11 mouse cellular contexts compared by ENCODE assay signal in genomic region chr11:101855950-101856712, GRCm38 (mm10). TPM values are rescaled to one million over a fixed set of nuclear protein-coding genes. Genes with fewer than 3 reads are reported as not detected.
DNase-seq lines count a peak whose midpoint lies in the region; ATAC-seq lines count a peak whose summit lies in the region.
"Had no signal": no experiment of that assay in that cellular context is flagged by ENCODE, and none has a peak within 500 bp of the region (broad histone marks: within the 10 kb centered on the region; RNA-seq: fewer than 3 reads in every experiment).

No protein-coding gene starts in this region.

- peaks cover 21% of the 10 kb centered on the region for H3K4me1 ChIP-seq in embryonic facial prominence, embryonic 14.5 days (ENCODE audit: control insufficient read depth, insufficient read depth, low read length)
- peaks cover 30% of the 10 kb centered on the region for H3K4me1 ChIP-seq in embryonic facial prominence, embryonic 10.5 days
- peaks cover 25% of the 10 kb centered on the region for H3K4me1 ChIP-seq in lung, embryonic 16.5 days (replicated peaks; ENCODE audit: control insufficient read depth, insufficient read depth, low read length)

- DNase-seq in embryonic facial prominence, embryonic 14.5 days (ENCODE audit: low spot score): peak; percentile 74
- no peak for DNase-seq in embryonic facial prominence, embryonic 10.5 days (ENCODE audit: low spot score)
- peak; percentile 62 to 67 for DNase-seq in cerebellum, postnatal 10 days
- peak; percentile 44 for DNase-seq in heart, postnatal 25 days (ENCODE audit: low spot score)
- no peak for DNase-seq in layer of hippocampus, adult 9-11 months
- no peak for DNase-seq in layer of hippocampus, adult 18-20 months (ENCODE audit: low spot score in 2 of 2)
- DNase-seq in left cerebral cortex, adult 11 months (ENCODE audit: low spot score): no peak

- 48% methylated on average over 9 of the region's 9 CpGs for WGBS in embryonic facial prominence, embryonic 14.5 days
- WGBS in embryonic facial prominence, embryonic 10.5 days: 71% methylated on average over 9 of the region's 9 CpGs
- 43% methylated on average over 9 of the region's 9 CpGs for WGBS in lung, embryonic 16.5 days

- no peak overlapping the region for H3K9ac ChIP-seq in embryonic facial prominence, embryonic 14.5 days (ENCODE audit: low read depth, low read length)
- no peak overlapping the region for H3K9ac ChIP-seq in lung, embryonic 16.5 days (ENCODE audit: low read length)
- H3K9ac ChIP-seq: embryonic facial prominence, embryonic 13.5 days; limb, embryonic 12.5 days had no signal

- H3K27ac ChIP-seq in embryonic facial prominence, embryonic 14.5 days (replicated peaks; ENCODE audit: low read depth, low read length): peak overlapping the region; percentile 52; the same call in 1 of the 2 replicates
- H3K27ac ChIP-seq in embryonic facial prominence, embryonic 10.5 days (replicated peaks): no peak overlapping the region
- H3K27ac ChIP-seq in lung, embryonic 16.5 days (ENCODE audit: low read length): peak overlapping the region; percentile 50; the same call in 1 of the 2 replicates
- H3K27ac ChIP-seq: embryonic facial prominence, embryonic 13.5 days; hindbrain, embryonic 10.5 days; limb, embryonic 12.5 days had no signal

- H3K36me3 ChIP-seq in embryonic facial prominence, embryonic 14.5 days (ENCODE audit: control insufficient read depth, insufficient read depth, low read length): no peaks in the 10 kb centered on the region
- no peaks in the 10 kb centered on the region for H3K36me3 ChIP-seq in embryonic facial prominence, embryonic 10.5 days (replicated peaks)
- H3K36me3 ChIP-seq in lung, embryonic 16.5 days (ENCODE audit: control insufficient read depth, insufficient read depth, low read length): no peaks in the 10 kb centered on the region
- H3K36me3 ChIP-seq: embryonic facial prominence, embryonic 13.5 days; hindbrain, embryonic 10.5 days; limb, embryonic 12.5 days had no signal

- H3K4me2 ChIP-seq in embryonic facial prominence, embryonic 14.5 days (ENCODE audit: low read depth, low read length): no peak overlapping the region
- no peak overlapping the region for H3K4me2 ChIP-seq in lung, embryonic 16.5 days (ENCODE audit: low read depth, low read length)
- H3K4me2 ChIP-seq: embryonic facial prominence, embryonic 13.5 days; limb, embryonic 12.5 days had no signal

- ATAC-seq in embryonic facial prominence, embryonic 14.5 days (ENCODE audit: low read depth): peak; percentile 47; the same call in 1 of the 2 replicates
- ATAC-seq in lung, embryonic 16.5 days (ENCODE audit: low read depth): peak; percentile 64

- no peaks in the 10 kb centered on the region for H3K27me3 ChIP-seq in embryonic facial prominence, embryonic 14.5 days (replicated peaks; ENCODE audit: control insufficient read depth, insufficient read depth, low read length)
- no peaks in the 10 kb centered on the region for H3K27me3 ChIP-seq in embryonic facial prominence, embryonic 10.5 days (replicated peaks; ENCODE audit: low read depth, poor library complexity, severe bottlenecking)
- H3K27me3 ChIP-seq in lung, embryonic 16.5 days (ENCODE audit: control insufficient read depth, insufficient read depth, low read depth, low read length): no peaks in the 10 kb centered on the region
- H3K27me3 ChIP-seq: embryonic facial prominence, embryonic 13.5 days; limb, embryonic 12.5 days had no signal

- H3K9me3 ChIP-seq in embryonic facial prominence, embryonic 14.5 days (ENCODE audit: control insufficient read depth, low read length): no peaks in the 10 kb centered on the region
- H3K9me3 ChIP-seq in embryonic facial prominence, embryonic 10.5 days: no peaks in the 10 kb centered on the region
- H3K9me3 ChIP-seq in lung, embryonic 16.5 days (ENCODE audit: control insufficient read depth, low read length): no peaks in the 10 kb centered on the region
- H3K9me3 ChIP-seq: embryonic facial prominence, embryonic 13.5 days; hindbrain, embryonic 10.5 days; limb, embryonic 12.5 days had no signal

- intact Hi-C loops in heart, postnatal 25 days (cut with DNase I): loop anchor here (2.0 kb wide), 1 partner anchor 49 kb away; no protein-coding TSS in a partner anchor

- no peak overlapping the region for H3K4me3 ChIP-seq in embryonic facial prominence, embryonic 14.5 days (ENCODE audit: low read depth, low read length)
- H3K4me3 ChIP-seq in embryonic facial prominence, embryonic 10.5 days: no peak overlapping the region
- no peak overlapping the region for H3K4me3 ChIP-seq in lung, embryonic 16.5 days (ENCODE audit: low read length)
- H3K4me3 ChIP-seq: embryonic facial prominence, embryonic 13.5 days; hindbrain, embryonic 10.5 days; limb, embryonic 12.5 days had no signal

RNA-seq across cellular contexts. Expression of gene Meox1, which starts 38.0 kb away (rescaled TPM):
- 12.7 and 16.7 TPM in 2 replicates for polyA plus RNA-seq in embryonic facial prominence, embryonic 14.5 days (2014; fragmentation: Nextera tagmentation; extraction: Ambion mirVana)
- polyA plus RNA-seq in embryonic facial prominence, embryonic 10.5 days (2016; fragmentation: Nextera tagmentation; extraction: Ambion mirVana): 1.9 and 2.9 TPM in 2 replicates
- total RNA-seq in heart, postnatal 25 days (2021): 1 to 10 TPM; 7.8 to 9.9 TPM
- 11.7 and 12.4 TPM in 2 replicates for polyA plus RNA-seq in lung, embryonic 16.5 days (2015; fragmentation: Nextera tagmentation; extraction: Ambion mirVana)
- under 1 TPM; 0.64 to 0.86 TPM for total RNA-seq in layer of hippocampus, adult 18-20 months (2021)

Comparison
In these comparisons a context has a peak if more than half of its experiments do, and no peak if none do; other contexts are left out.
1. DNase-seq: peak in embryonic facial prominence, embryonic 14.5 days (single experiment), cerebellum, postnatal 10 days (2 of 2) and heart, postnatal 25 days (single experiment); none in embryonic facial prominence, embryonic 10.5 days (single experiment), layer of hippocampus, adult 9-11 months (single experiment), layer of hippocampus, adult 18-20 months (0 of 2) and left cerebral cortex, adult 11 months (single experiment).